Mouse (Mus musculus) neutrophil, adult 5-6 weeks (primary cell): Measurements from ENCODE around the gene Ctdspl2. TPM values are rescaled to one million over a fixed set of nuclear protein-coding genes. Genes with fewer than 3 reads are reported as not detected.
"Not testable (repeated sequence)": the region's sequence is repeated elsewhere in the genome, so short reads cannot be mapped to it uniquely, and the experiment has no call there.

Experiments used
- ATAC-seq: fragments of 151-379, 151-347 bp; 2 replicates; pipeline ENCODE4 v1.8.0; 2017; ENCODE audit warnings: mild to moderate bottlenecking, moderate TSS enrichment; ENCODE audit not compliant: insufficient number of reproducible peaks, poor library complexity, low FRiP score, severe bottlenecking; ENCODE audit errors: extremely low read depth
- total RNA-seq: library from RNA; stranded (forward); fragments of 200-1000 nt; gene quantifications from 2 replicates; pipeline ENCODE4 v1.2.3, GENCODE M21; 2017

Gene Ctdspl2
- 60.2 and 69.8 TPM in 2 replicates for total RNA-seq

DNA sequence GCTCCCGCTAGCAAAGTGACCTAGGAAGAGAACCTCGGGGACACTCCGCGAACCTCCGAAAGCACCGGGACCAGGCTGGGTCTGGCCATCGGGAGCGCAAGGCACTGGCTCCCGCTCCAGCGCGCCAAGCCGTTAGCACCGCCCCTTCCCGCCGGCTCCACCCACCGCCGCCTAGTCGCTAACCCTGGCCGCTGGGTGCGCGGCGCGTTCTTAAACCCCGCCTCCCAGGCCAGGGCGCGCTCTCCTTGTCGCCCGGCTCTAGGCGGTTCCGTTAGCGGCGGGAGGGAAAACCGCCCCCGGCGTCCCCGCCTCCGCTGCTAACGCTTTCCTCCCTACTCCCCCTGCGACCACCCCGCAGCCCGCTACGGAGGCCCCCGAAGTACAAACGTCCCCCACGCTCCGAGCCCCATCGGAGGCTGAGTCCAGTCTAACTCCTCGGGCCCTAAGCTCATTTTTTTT lies at the start of gene Ctdspl2, which contains the start of gene Mageb3:
TSS of gene Ctdspl2 (plus strand) at position 237 of the 459 bp plus-strand sequence.
TSS of gene Mageb3 (minus strand) at position 328 of the 459 bp plus-strand sequence.
- ATAC-seq: peak; percentile 92

DNA sequence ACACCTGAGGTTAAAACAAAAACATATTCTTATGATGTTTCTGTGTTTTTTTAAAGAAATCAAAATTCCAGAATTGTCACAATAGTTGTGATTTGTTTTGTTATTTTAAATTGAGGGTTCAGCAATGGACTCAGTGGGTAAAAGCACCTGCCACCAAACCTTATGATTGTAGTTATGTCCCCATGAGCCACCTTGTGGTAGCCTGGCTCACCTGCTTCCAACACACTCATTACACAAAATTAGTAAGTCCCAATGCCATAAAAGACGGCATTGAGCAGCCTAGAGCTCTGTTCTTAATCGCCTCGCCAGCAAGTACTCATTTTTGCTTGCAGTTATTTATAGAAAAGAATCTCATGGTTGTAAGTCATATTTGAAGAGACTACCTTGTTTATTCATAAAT lies 45.8 kb upstream of the Ctdspl2 start:
- no peak for ATAC-seq

GRCm38 (mm10) chr2:121916047-121916970 lies 39.5 kb upstream of the Ctdspl2 start:
- ATAC-seq: no peak

DNA sequence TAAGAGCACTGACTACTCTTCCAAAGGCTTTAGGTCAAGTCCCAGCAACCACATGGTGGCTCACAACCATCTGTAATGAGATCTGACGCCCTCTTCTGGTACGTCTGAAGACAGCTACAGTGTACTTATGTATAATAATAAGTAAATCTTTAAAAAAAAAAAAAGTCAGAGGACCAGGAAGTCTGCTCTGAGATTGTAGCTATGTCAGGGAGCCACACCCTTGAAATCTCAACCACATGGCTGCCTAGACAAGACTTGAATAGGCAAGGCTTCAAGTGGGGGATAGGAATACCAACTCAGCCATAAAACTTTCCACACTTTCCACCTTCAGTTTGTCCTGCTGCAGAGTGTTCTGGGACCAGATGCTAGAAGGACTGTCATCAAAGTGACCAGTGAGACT lies 18.2 kb upstream of the Ctdspl2 start:
- ATAC-seq: not testable (repeated sequence)

GRCm38 (mm10) chr2:121943364-121943763 lies 12.4 kb upstream of the Ctdspl2 start:
- no peak for ATAC-seq

GRCm38 (mm10) chr2:121954971-121955656 lies 687 bp upstream of the Ctdspl2 start:
- ATAC-seq: no peak

GRCm38 (mm10) chr2:121956224-121957018 lies 620 bp downstream of the Ctdspl2 start:
- ATAC-seq: peak; percentile 74

GRCm38 (mm10) chr2:121957216-121957792 lies 1.5 kb downstream of the Ctdspl2 start:
- ATAC-seq: no peak

GRCm38 (mm10) chr2:121995738-121996137 lies 39.9 kb downstream of the Ctdspl2 start:
- ATAC-seq: no peak

- ATAC-seq: no peak
Observed at GRCm38 (mm10) chr2:122008832-122009231, 53.0 kb downstream of the Ctdspl2 start.

GRCm38 (mm10) chr2:122011441-122011840 lies 55.6 kb downstream of the Ctdspl2 start:
- ATAC-seq: no peak

DNA sequence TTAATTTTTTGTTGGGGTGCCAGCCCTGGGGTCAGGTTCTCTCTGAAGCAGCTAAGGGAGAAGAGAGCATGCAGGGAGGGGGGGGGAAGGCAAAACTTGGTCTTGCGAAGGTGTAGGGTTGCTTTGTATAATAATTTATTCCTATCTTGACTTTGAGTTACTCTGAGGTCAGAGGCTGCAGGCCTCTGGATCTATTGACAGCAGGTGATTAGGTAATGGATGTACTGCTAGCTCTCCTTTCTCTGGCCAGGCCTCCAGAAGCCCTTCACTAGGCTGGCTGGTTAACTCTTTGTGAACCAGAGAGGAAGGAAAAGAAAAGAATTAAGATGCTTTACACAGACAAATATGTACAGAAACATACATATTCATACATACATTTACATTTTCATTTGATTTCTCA lies 62.9 kb downstream of the Ctdspl2 start:
- no peak for ATAC-seq

- ATAC-seq: 0 out of 2 replicates have a peak, but pooled peaks have one; percentile 44
Observed at GRCm38 (mm10) chr2:122022284-122022683, 66.5 kb downstream of the Ctdspl2 start.

DNA sequence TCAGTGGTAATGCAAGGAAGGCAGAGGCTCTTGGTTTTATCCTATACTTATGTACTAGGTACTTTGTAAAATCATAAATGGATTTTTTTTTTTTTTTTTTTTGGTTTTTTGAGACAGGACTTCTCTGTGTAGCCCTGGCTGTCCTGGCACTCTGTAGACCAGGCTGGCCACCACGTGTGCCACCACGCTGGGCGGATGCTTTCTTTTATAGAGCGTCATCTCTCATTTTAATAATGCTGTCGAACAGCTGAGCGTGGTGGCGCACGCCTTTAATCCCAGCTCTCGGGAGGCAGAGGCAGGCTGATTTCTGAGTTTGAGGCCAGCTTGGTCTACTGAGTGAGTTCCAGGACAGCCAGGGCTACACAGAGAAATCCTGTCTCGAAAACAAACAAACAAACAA lies 71.3 kb downstream of the Ctdspl2 start:
- not testable (repeated sequence) for ATAC-seq

- ATAC-seq: peak; percentile 91
Observed at GRCm38 (mm10) chr2:122027862-122028755, 72.3 kb downstream of the Ctdspl2 start, which contains the start of gene Eif3j1. TSS of gene Eif3j1 (plus strand) at chr2:122028546.

DNA sequence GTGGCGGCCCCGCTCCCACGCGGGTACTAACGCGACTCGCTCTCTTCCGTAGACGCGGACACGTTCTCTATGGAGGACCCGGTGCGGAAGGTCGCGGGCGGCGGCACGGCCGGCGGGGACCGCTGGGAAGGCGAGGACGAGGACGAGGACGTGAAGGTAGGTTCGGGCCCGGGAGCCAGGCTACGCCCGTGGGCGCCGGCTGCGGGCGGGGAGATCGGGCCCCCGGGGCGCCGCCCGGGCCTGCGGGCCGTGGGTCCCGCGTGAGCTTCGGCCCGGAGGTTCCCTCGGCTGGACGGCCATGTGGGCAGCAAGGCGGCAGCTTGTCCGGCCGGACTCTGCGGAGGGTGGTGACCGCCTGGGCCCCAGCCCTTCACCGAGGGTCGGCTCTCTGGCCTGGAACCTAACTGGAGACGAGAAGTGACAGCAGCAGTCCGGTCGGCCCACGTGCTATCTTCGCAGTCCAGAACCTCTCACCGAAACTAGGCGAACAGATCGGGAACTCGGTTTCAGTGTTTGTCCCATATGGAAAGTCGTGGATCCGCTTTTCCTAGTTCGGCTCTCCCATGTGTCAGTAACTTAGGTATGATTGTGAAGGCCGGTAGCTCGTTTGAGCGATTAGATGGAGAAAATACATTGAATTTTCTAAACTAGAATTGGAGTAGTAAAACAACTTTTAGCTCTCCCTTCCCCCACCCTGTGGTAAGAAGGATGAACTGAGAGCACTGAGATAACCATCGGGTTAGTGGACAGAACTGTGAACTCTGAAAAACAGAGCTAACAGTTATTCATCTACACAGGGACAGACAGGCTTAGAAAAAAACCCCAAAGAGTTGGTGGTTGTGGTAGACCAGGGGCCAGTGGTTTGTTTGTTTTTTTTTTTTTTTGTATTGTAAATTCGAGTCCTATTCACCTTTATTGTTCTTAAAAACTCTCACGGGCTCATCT lies 73.2 kb downstream of the Ctdspl2 start:
- 0 out of 2 replicates have a peak, but pooled peaks have one; percentile 0 for ATAC-seq

DNA sequence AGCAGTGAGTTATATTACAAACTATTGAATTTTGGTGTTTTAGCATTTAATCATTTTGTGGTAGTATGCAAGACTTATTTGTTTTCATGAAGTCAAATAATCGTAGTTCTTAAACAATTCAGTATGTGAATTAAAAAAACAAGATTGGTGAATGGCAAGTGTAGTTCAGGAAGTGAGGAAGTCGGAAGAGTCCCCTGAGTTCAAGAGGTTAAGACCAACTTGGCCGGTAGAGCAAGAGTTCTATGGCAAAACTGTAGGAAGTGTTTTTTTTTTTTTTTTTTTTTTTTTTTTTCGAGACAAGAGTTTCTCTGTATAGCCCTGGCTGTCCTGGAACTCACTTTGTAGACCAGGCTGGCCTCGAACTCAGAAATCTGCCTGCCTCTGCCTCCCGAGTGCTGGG lies 76.2 kb downstream of the Ctdspl2 start:
- ATAC-seq: no peak
